17 mouse cellular contexts compared by ENCODE assay signal in genomic region chr16:76332127-76332526, GRCm38 (mm10). TPM values are rescaled to one million over a fixed set of nuclear protein-coding genes. Genes with fewer than 3 reads are reported as not detected.
DNase-seq lines count a peak whose midpoint lies in the region; ATAC-seq and TF ChIP-seq lines count a peak whose summit lies in the region.
"Had no signal": no experiment of that assay in that cellular context is flagged by ENCODE, and none has a peak within 500 bp of the region (broad histone marks: within the 10 kb centered on the region; RNA-seq: fewer than 3 reads in every experiment).

No protein-coding gene starts in this region.

- H3K9ac ChIP-seq in liver, embryonic 16.5 days (ENCODE audit: low read depth, low read length), result no peak overlapping the region
- H3K9ac ChIP-seq in liver, embryonic 12.5 days, result no peak overlapping the region
- no peak overlapping the region for H3K9ac ChIP-seq in embryonic facial prominence, embryonic 11.5 days (replicated peaks; ENCODE audit: low read length)
- H3K9ac ChIP-seq: embryonic facial prominence, embryonic 13.5 days; neural tube, embryonic 13.5 days had no signal

- ATAC-seq in liver, embryonic 16.5 days (ENCODE audit: low read depth), result peak; percentile 57
- ATAC-seq in liver, embryonic 12.5 days, result no peak
- 0 out of 2 replicates have a peak, but pooled peaks have one; percentile 59 for ATAC-seq in embryonic facial prominence, embryonic 11.5 days (replicated peaks; ENCODE audit: insufficient number of reproducible peaks, low FRiP score, low TSS enrichment, low read depth)
- ATAC-seq: hindbrain, embryonic 16.5 days had no signal

- intact Hi-C loops in gastrocnemius, adult 2 months (cut with DNase I), result no loop called here
- intact Hi-C loops in left cerebral cortex, adult 2 months (cut with DNase I), result no loop called here

- H3K4me2 ChIP-seq in liver, embryonic 16.5 days (ENCODE audit: low read depth, low read length), result no peak overlapping the region
- no peak overlapping the region for H3K4me2 ChIP-seq in liver, embryonic 12.5 days
- no peak overlapping the region for H3K4me2 ChIP-seq in embryonic facial prominence, embryonic 11.5 days (ENCODE audit: low read depth, low read length)
- H3K4me2 ChIP-seq: embryonic facial prominence, embryonic 13.5 days; neural tube, embryonic 13.5 days had no signal

- peaks cover 4% of the 10 kb centered on the region; the same call in 1 of the 2 replicates for H3K36me3 ChIP-seq in liver, embryonic 16.5 days (ENCODE audit: control insufficient read depth, insufficient read depth)
- H3K36me3 ChIP-seq in liver, embryonic 12.5 days, result peaks cover 26% of the 10 kb centered on the region
- no peaks in the 10 kb centered on the region for H3K36me3 ChIP-seq in embryonic facial prominence, embryonic 11.5 days (replicated peaks; ENCODE audit: control insufficient read depth, insufficient read depth, low read depth, low read length)
- H3K36me3 ChIP-seq: embryonic facial prominence, embryonic 13.5 days had no signal

- WGBS in liver, embryonic 16.5 days (ENCODE audit: insufficient replicate concordance), result 68% methylated on average over 7 of the region's 7 CpGs
- WGBS in liver, embryonic 12.5 days (ENCODE audit: insufficient replicate concordance), result 77% methylated on average over 7 of the region's 7 CpGs
- 38% methylated on average over 7 of the region's 7 CpGs for WGBS in embryonic facial prominence, embryonic 11.5 days

- no peaks in the 10 kb centered on the region for H3K27me3 ChIP-seq in liver, embryonic 16.5 days (ENCODE audit: control insufficient read depth, insufficient read depth, low read depth, low read length)
- H3K27me3 ChIP-seq in liver, embryonic 12.5 days (replicated peaks), result no peaks in the 10 kb centered on the region
- H3K27me3 ChIP-seq in embryonic facial prominence, embryonic 11.5 days (ENCODE audit: control insufficient read depth, insufficient read depth, low read length), result no peaks in the 10 kb centered on the region
- H3K27me3 ChIP-seq: embryonic facial prominence, embryonic 13.5 days; neural tube, embryonic 13.5 days had no signal

- no peak overlapping the region for H3K4me3 ChIP-seq in gastrocnemius, adult 2 months
- no peak overlapping the region for H3K4me3 ChIP-seq in liver, embryonic 16.5 days (ENCODE audit: low read depth, low read length)
- no peak overlapping the region for H3K4me3 ChIP-seq in liver, embryonic 12.5 days
- H3K4me3 ChIP-seq in embryonic facial prominence, embryonic 11.5 days (ENCODE audit: low read depth, low read length), result no peak overlapping the region
- H3K4me3 ChIP-seq in left cerebral cortex, adult 2 months, result no peak overlapping the region
- H3K4me3 ChIP-seq: embryonic facial prominence, embryonic 13.5 days; heart, adult 2 months; layer of hippocampus, adult 2 months; neural tube, embryonic 13.5 days had no signal

- peaks cover 12% of the 10 kb centered on the region for H3K4me1 ChIP-seq in liver, embryonic 16.5 days (ENCODE audit: control insufficient read depth, low read depth, low read length)
- peaks cover 64% of the 10 kb centered on the region for H3K4me1 ChIP-seq in liver, embryonic 12.5 days
- no peaks in the 10 kb centered on the region for H3K4me1 ChIP-seq in embryonic facial prominence, embryonic 11.5 days (ENCODE audit: control insufficient read depth, insufficient read depth, low read length)
- H3K4me1 ChIP-seq: neural tube, embryonic 13.5 days had no signal

- no peak for DNase-seq in gastrocnemius, adult 2 months
- DNase-seq in gastrocnemius, postnatal 25 days, result no peak
- no peak for DNase-seq in embryonic facial prominence, embryonic 11.5 days (ENCODE audit: low spot score)
- peak; percentile 61 for DNase-seq in retina, embryonic 14.5 days (ENCODE audit: low spot score)
- DNase-seq in urinary bladder, postnatal 25 days (ENCODE audit: low spot score), result no peak
- DNase-seq in left cerebral cortex, adult 2 months (ENCODE audit: extremely low spot score in 1 of 2, low spot score in 2 of 2), result no peak
- DNase-seq: adrenal gland, adult 2 months; cerebellum, adult 9-10 months; heart, adult 2 months; thymus, postnatal 36 days had no signal

- TF ChIP-seq CTCF in gastrocnemius, adult 2 months (IDR thresholded peaks at IDR 0.05), result no peak
- TF ChIP-seq CTCF in left cerebral cortex, adult 2 months (IDR thresholded peaks at IDR 0.05), result no peak

- H3K9me3 ChIP-seq in liver, embryonic 16.5 days (replicated peaks; ENCODE audit: control insufficient read depth, low read length), result no peaks in the 10 kb centered on the region
- H3K9me3 ChIP-seq in liver, embryonic 12.5 days (replicated peaks), result no peaks in the 10 kb centered on the region
- H3K9me3 ChIP-seq in embryonic facial prominence, embryonic 11.5 days (replicated peaks; ENCODE audit: control insufficient read depth, low read length), result no peaks in the 10 kb centered on the region
- H3K9me3 ChIP-seq: embryonic facial prominence, embryonic 13.5 days; neural tube, embryonic 13.5 days had no signal

- H3K27ac ChIP-seq in gastrocnemius, adult 2 months, result peak overlapping the region; percentile 16; the same call in 1 of the 2 replicates
- 0 out of 2 replicates have a peak overlapping the region, but pooled peaks have one; percentile 29 for H3K27ac ChIP-seq in liver, embryonic 16.5 days (ENCODE audit: low read length)
- H3K27ac ChIP-seq in liver, embryonic 12.5 days, result no peak overlapping the region
- H3K27ac ChIP-seq in embryonic facial prominence, embryonic 11.5 days (replicated peaks; ENCODE audit: low read depth, low read length), result no peak overlapping the region
- no peak overlapping the region for H3K27ac ChIP-seq in left cerebral cortex, adult 2 months
- H3K27ac ChIP-seq: embryonic facial prominence, embryonic 13.5 days; heart, adult 2 months; layer of hippocampus, adult 2 months; macrophage; neural tube, embryonic 13.5 days had no signal

RNA-seq across cellular contexts. Expression of gene Nrip1, which starts 41.5 kb away (rescaled TPM):
- 10 to 100 TPM; 38.7 to 38.9 TPM for total RNA-seq in gastrocnemius, adult 2 months (2021)
- 10 to 100 TPM; 19.2 to 39.4 TPM for total RNA-seq in gastrocnemius, postnatal 25 days (2021)
- 17.4 TPM in 2 replicates for polyA plus RNA-seq in liver, embryonic 16.5 days (2015; fragmentation: Nextera tagmentation; extraction: Ambion mirVana)
- 32.0 and 32.1 TPM in 2 replicates for polyA plus RNA-seq in liver, embryonic 12.5 days (2016; fragmentation: Nextera tagmentation; extraction: Ambion mirVana)
- 29.0 and 43.0 TPM in 2 replicates for polyA plus RNA-seq in embryonic facial prominence, embryonic 11.5 days (2014; fragmentation: Nextera tagmentation; extraction: Ambion mirVana)
- 10 to 100 TPM; 53.4 to 54.3 TPM for total RNA-seq in left cerebral cortex, adult 2 months (2021)

Comparison
In these comparisons a context has a peak if more than half of its experiments do, and no peak if none do; other contexts are left out.
1. H3K27ac ChIP-seq: peak in gastrocnemius, adult 2 months (single experiment) and liver, embryonic 16.5 days (single experiment); none in liver, embryonic 12.5 days (single experiment), embryonic facial prominence, embryonic 11.5 days (single experiment) and left cerebral cortex, adult 2 months (single experiment).